Mouse (Mus musculus): Measurements from ENCODE around the gene Derl2. TPM values are rescaled to one million over a fixed set of nuclear protein-coding genes. Genes with fewer than 3 reads are reported as not detected.

The Derl2 gene
- polyA plus RNA-seq, 1 experiment from 2014 or later, result 46.7 TPM

- Histone ChIP-seq H3K9ac (replicated peaks) (no peak overlapping the region), H3K27ac (ENCODE audit: low read depth) (no peak overlapping the region), H3K9me3 (ENCODE audit: low read length) (no peaks in the 10 kb centered on the region), H3K36me3 (replicated peaks; ENCODE audit: insufficient read depth, low read length) (peaks cover 10% of the 10 kb centered on the region), H3K27me3 (ENCODE audit: insufficient read depth, low read length) (peaks cover 10% of the 10 kb centered on the region; the same call in 1 of the 2 replicates), H3K4me2 (ENCODE audit: low read depth, low read length) (no peak overlapping the region), H3K4me3 (ENCODE audit: low read depth, low read length) (no peak overlapping the region), H3K4me1 (ENCODE audit: insufficient read depth) (peaks cover 7% of the 10 kb centered on the region)
- ATAC-seq, result no peak
- TF ChIP-seq EP300 (IDR thresholded peaks at IDR 0.05; ENCODE audit: low read depth) (no peak), CTCF (IDR thresholded peaks at IDR 0.05; ENCODE audit: low read depth) (no peak)
- no peak for DNase-seq
- WGBS (ENCODE audit: insufficient replicate concordance), result 65% methylated on average over 7 of the region's 7 CpGs
Measured at GRCm38 (mm10) chr11:71032070-71032469, 12.4 kb upstream of the Derl2 start.

GRCm38 (mm10) chr11:71029403-71030118 lies 9.9 kb upstream of the Derl2 start:
- no peaks in the 10 kb centered on the region for H3K9me3 ChIP-seq (ENCODE audit: low read length)
- no peak for TF ChIP-seq EP300 (IDR thresholded peaks at IDR 0.05; ENCODE audit: low read depth)
- TF ChIP-seq CTCF (IDR thresholded peaks at IDR 0.05; ENCODE audit: low read depth), result peak; percentile 18; the same call in 1 of the 2 replicates
- H3K27ac ChIP-seq (ENCODE audit: low read depth), result no peak overlapping the region
- ATAC-seq (no peak), DNase-seq (no peak)
- H3K4me3 ChIP-seq (ENCODE audit: low read depth, low read length), result no peak overlapping the region
- no peak overlapping the region for H3K9ac ChIP-seq (replicated peaks)
- H3K36me3 ChIP-seq (replicated peaks; ENCODE audit: insufficient read depth, low read length), result peaks cover 33% of the 10 kb centered on the region
- peaks cover 8% of the 10 kb centered on the region; the same call in 1 of the 2 replicates for H3K27me3 ChIP-seq (ENCODE audit: insufficient read depth, low read length)
- WGBS (ENCODE audit: insufficient replicate concordance), result 71% methylated on average over 3 of the region's 3 CpGs
- H3K4me1 ChIP-seq (ENCODE audit: insufficient read depth), result peaks cover 7% of the 10 kb centered on the region
- no peak overlapping the region for H3K4me2 ChIP-seq (ENCODE audit: low read depth, low read length)

- Histone ChIP-seq H3K4me1 (ENCODE audit: insufficient read depth) (peaks cover 7% of the 10 kb centered on the region), H3K36me3 (replicated peaks; ENCODE audit: insufficient read depth, low read length) (peaks cover 37% of the 10 kb centered on the region), H3K4me2 (ENCODE audit: low read depth, low read length) (no peak overlapping the region), H3K27ac (ENCODE audit: low read depth) (no peak overlapping the region), H3K9ac (replicated peaks) (no peak overlapping the region), H3K27me3 (ENCODE audit: insufficient read depth, low read length) (peaks cover 7% of the 10 kb centered on the region; the same call in 1 of the 2 replicates), H3K4me3 (ENCODE audit: low read depth, low read length) (no peak overlapping the region), H3K9me3 (ENCODE audit: low read length) (no peaks in the 10 kb centered on the region)
- ATAC-seq (no peak), DNase-seq (no peak)
- 74% methylated on average over 3 of the region's 3 CpGs for WGBS (ENCODE audit: insufficient replicate concordance)
- TF ChIP-seq EP300 (IDR thresholded peaks at IDR 0.05; ENCODE audit: low read depth), result no peak
- TF ChIP-seq CTCF (IDR thresholded peaks at IDR 0.05; ENCODE audit: low read depth), result no peak
Measured at GRCm38 (mm10) chr11:71028280-71028679, 8.6 kb upstream of the Derl2 start.

GRCm38 (mm10) chr11:71018416-71019200 lies 1.0 kb downstream of the Derl2 start:
- Histone ChIP-seq H3K9me3 (ENCODE audit: low read length) (no peaks in the 10 kb centered on the region), H3K36me3 (replicated peaks; ENCODE audit: insufficient read depth, low read length) (peaks cover 19% of the 10 kb centered on the region; the same call in 1 of the 2 replicates), H3K4me2 (ENCODE audit: low read depth, low read length) (peak overlapping the region; percentile 90), H3K4me1 (ENCODE audit: insufficient read depth) (peaks cover 29% of the 10 kb centered on the region), H3K27ac (ENCODE audit: low read depth) (peak overlapping the region; percentile 84), H3K27me3 (ENCODE audit: insufficient read depth, low read length) (no peaks in the 10 kb centered on the region), H3K4me3 (ENCODE audit: low read depth, low read length) (peak overlapping the region; percentile 96), H3K9ac (replicated peaks) (peak overlapping the region; percentile 89)
- DNase-seq (no peak), ATAC-seq (peak; percentile 0; the same call in 1 of the 2 replicates)
- 4% methylated on average over 28 of the region's 28 CpGs for WGBS (ENCODE audit: insufficient replicate concordance)
- TF ChIP-seq CTCF (IDR thresholded peaks at IDR 0.05; ENCODE audit: low read depth), result no peak
- no peak for TF ChIP-seq EP300 (IDR thresholded peaks at IDR 0.05; ENCODE audit: low read depth)

GRCm38 (mm10) chr11:71017051-71017450 lies 2.6 kb downstream of the Derl2 start:
- H3K27me3 ChIP-seq (ENCODE audit: insufficient read depth, low read length), result no peaks in the 10 kb centered on the region
- H3K4me3 ChIP-seq (ENCODE audit: low read depth, low read length), result no peak overlapping the region; the same call in 1 of the 2 replicates
- no peaks in the 10 kb centered on the region for H3K9me3 ChIP-seq (ENCODE audit: low read length)
- DNase-seq (no peak), ATAC-seq (no peak)
- H3K4me1 ChIP-seq (ENCODE audit: insufficient read depth), result peaks cover 29% of the 10 kb centered on the region
- H3K9ac ChIP-seq (replicated peaks), result no peak overlapping the region; the same call in 1 of the 2 replicates
- H3K36me3 ChIP-seq (replicated peaks; ENCODE audit: insufficient read depth, low read length), result peaks cover 25% of the 10 kb centered on the region
- no peak for TF ChIP-seq EP300 (IDR thresholded peaks at IDR 0.05; ENCODE audit: low read depth)
- no peak for TF ChIP-seq CTCF (IDR thresholded peaks at IDR 0.05; ENCODE audit: low read depth)
- H3K4me2 ChIP-seq (ENCODE audit: low read depth, low read length), result peak overlapping the region; percentile 90
- WGBS (ENCODE audit: insufficient replicate concordance), result 54% methylated on average over 1 of the region's 1 CpGs
- H3K27ac ChIP-seq (ENCODE audit: low read depth), result 0 out of 2 replicates have a peak overlapping the region, but pooled peaks have one; percentile 19

- H3K27me3 ChIP-seq (ENCODE audit: insufficient read depth, low read length), result no peaks in the 10 kb centered on the region
- WGBS (ENCODE audit: insufficient replicate concordance), result 72% methylated on average over 7 of the region's 7 CpGs
- TF ChIP-seq EP300 (IDR thresholded peaks at IDR 0.05; ENCODE audit: low read depth) (no peak), CTCF (IDR thresholded peaks at IDR 0.05; ENCODE audit: low read depth) (peak; percentile 33; the same call in 1 of the 2 replicates)
- H3K27ac ChIP-seq (ENCODE audit: low read depth), result no peak overlapping the region
- H3K9me3 ChIP-seq (ENCODE audit: low read length), result no peaks in the 10 kb centered on the region
- peaks cover 14% of the 10 kb centered on the region for H3K4me1 ChIP-seq (ENCODE audit: insufficient read depth)
- no peak overlapping the region for H3K4me3 ChIP-seq (ENCODE audit: low read depth, low read length)
- ATAC-seq (peak; percentile 99), DNase-seq (peak; percentile 43)
- no peak overlapping the region for H3K9ac ChIP-seq (replicated peaks)
- H3K36me3 ChIP-seq (replicated peaks; ENCODE audit: insufficient read depth, low read length), result peaks cover 60% of the 10 kb centered on the region
- H3K4me2 ChIP-seq (ENCODE audit: low read depth, low read length), result no peak overlapping the region
Measured at GRCm38 (mm10) chr11:71012743-71013142, 6.9 kb downstream of the Derl2 start.
